26 mouse cellular contexts compared by ENCODE assay signal in genomic region chr3:29176991-29177390, GRCm38 (mm10).
DNase-seq lines count a peak whose midpoint lies in the region; ATAC-seq and TF ChIP-seq lines count a peak whose summit lies in the region.
"Had no signal": no experiment of that assay in that cellular context is flagged by ENCODE, and none has a peak within 500 bp of the region (broad histone marks: within the 10 kb centered on the region; RNA-seq: fewer than 3 reads in every experiment).

No protein-coding gene starts in this region.

- H3K27ac ChIP-seq in liver, adult 2 months (replicated peaks; ENCODE audit: insufficient read depth, low read depth, low read length): no peak overlapping the region
- H3K27ac ChIP-seq in liver, embryonic 12.5 days: no peak overlapping the region
- H3K27ac ChIP-seq in lung, embryonic 16.5 days (ENCODE audit: low read length): 0 out of 2 replicates have a peak overlapping the region, but pooled peaks have one; percentile 43
- H3K27ac ChIP-seq in forebrain, embryonic 14.5 days (ENCODE audit: low read depth, low read length): no peak overlapping the region
- H3K27ac ChIP-seq: embryonic facial prominence, embryonic 12.5 days; embryonic facial prominence, embryonic 15.5 days; forebrain, embryonic 15.5 days; heart, embryonic 10.5 days; heart, embryonic 13.5 days; hindbrain, embryonic 14.5 days; hindbrain, postnatal 0 days had no signal

- ATAC-seq in liver, embryonic 12.5 days: no peak
- peak; percentile 98 for ATAC-seq in lung, embryonic 16.5 days (ENCODE audit: low read depth)
- ATAC-seq in forebrain, embryonic 14.5 days: no peak
- ATAC-seq: forebrain, embryonic 15.5 days; hindbrain, postnatal 0 days; Patski had no signal

- no peak overlapping the region for H3K4me2 ChIP-seq in liver, embryonic 12.5 days
- no peak overlapping the region for H3K4me2 ChIP-seq in lung, embryonic 16.5 days (ENCODE audit: low read depth, low read length)
- no peak overlapping the region for H3K4me2 ChIP-seq in forebrain, embryonic 14.5 days (ENCODE audit: low read length)
- H3K4me2 ChIP-seq: embryonic facial prominence, embryonic 12.5 days; embryonic facial prominence, embryonic 15.5 days; forebrain, embryonic 15.5 days; heart, embryonic 13.5 days; hindbrain, embryonic 14.5 days had no signal

- no peak for TF ChIP-seq CTCF in liver, adult 2 months (IDR thresholded peaks at IDR 0.05; ENCODE audit: low read depth, low read length)
- no peak for TF ChIP-seq CTCF in lung, adult 2 months (IDR thresholded peaks at IDR 0.05; ENCODE audit: insufficient read depth, low read length)

- H3K4me3 ChIP-seq in liver, adult 2 months (ENCODE audit: insufficient read depth, low read depth, low read length): no peak overlapping the region
- H3K4me3 ChIP-seq in liver, embryonic 12.5 days: no peak overlapping the region
- H3K4me3 ChIP-seq in lung, embryonic 16.5 days (ENCODE audit: low read length): no peak overlapping the region
- no peak overlapping the region for H3K4me3 ChIP-seq in lung, adult 2 months (replicated peaks; ENCODE audit: extremely low read depth, low read depth, low read length)
- H3K4me3 ChIP-seq in forebrain, embryonic 14.5 days (ENCODE audit: low read depth, low read length): no peak overlapping the region
- H3K4me3 ChIP-seq: embryonic facial prominence, embryonic 12.5 days; embryonic facial prominence, embryonic 15.5 days; forebrain, embryonic 15.5 days; heart, embryonic 10.5 days; heart, embryonic 13.5 days had no signal

- no peaks in the 10 kb centered on the region for H3K36me3 ChIP-seq in liver, adult 2 months (ENCODE audit: control insufficient read depth, insufficient read depth, low read length)
- no peaks in the 10 kb centered on the region for H3K36me3 ChIP-seq in liver, embryonic 12.5 days
- H3K36me3 ChIP-seq in lung, embryonic 16.5 days (ENCODE audit: control insufficient read depth, insufficient read depth, low read length): no peaks in the 10 kb centered on the region
- H3K36me3 ChIP-seq in forebrain, embryonic 14.5 days (ENCODE audit: control insufficient read depth, insufficient read depth, low read length): no peaks in the 10 kb centered on the region
- H3K36me3 ChIP-seq: embryonic facial prominence, embryonic 12.5 days; embryonic facial prominence, embryonic 15.5 days; forebrain, embryonic 15.5 days; G1E; heart, embryonic 10.5 days; heart, embryonic 13.5 days had no signal

- no peaks in the 10 kb centered on the region for H3K9me3 ChIP-seq in liver, embryonic 12.5 days (replicated peaks)
- no peaks in the 10 kb centered on the region for H3K9me3 ChIP-seq in lung, embryonic 16.5 days (ENCODE audit: control insufficient read depth, low read length)
- no peaks in the 10 kb centered on the region for H3K9me3 ChIP-seq in forebrain, embryonic 14.5 days (replicated peaks; ENCODE audit: control insufficient read depth, low read length)
- H3K9me3 ChIP-seq: embryonic facial prominence, embryonic 12.5 days; embryonic facial prominence, embryonic 15.5 days; forebrain, embryonic 15.5 days; G1E; heart, embryonic 10.5 days; heart, embryonic 13.5 days had no signal

- no peaks in the 10 kb centered on the region for H3K4me1 ChIP-seq in liver, adult 2 months (ENCODE audit: control insufficient read depth, insufficient read depth, low read length)
- H3K4me1 ChIP-seq in liver, embryonic 12.5 days: no peaks in the 10 kb centered on the region
- peaks cover 5% of the 10 kb centered on the region; the same call in 1 of the 2 replicates for H3K4me1 ChIP-seq in lung, embryonic 16.5 days (replicated peaks; ENCODE audit: control insufficient read depth, insufficient read depth, low read length)
- no peaks in the 10 kb centered on the region for H3K4me1 ChIP-seq in lung, adult 2 months (ENCODE audit: control insufficient read depth, insufficient read depth, low read length)
- no peaks in the 10 kb centered on the region for H3K4me1 ChIP-seq in forebrain, embryonic 14.5 days (ENCODE audit: control insufficient read depth, insufficient read depth, low read length)
- H3K4me1 ChIP-seq: embryonic facial prominence, embryonic 15.5 days; heart, embryonic 10.5 days; heart, embryonic 13.5 days had no signal

- no peaks in the 10 kb centered on the region for H3K79me2 ChIP-seq in liver, adult 2 months (ENCODE audit: control insufficient read depth, insufficient read depth, low read length)

- H3K27me3 ChIP-seq in liver, adult 2 months (ENCODE audit: control insufficient read depth, insufficient read depth, low read length): no peaks in the 10 kb centered on the region
- H3K27me3 ChIP-seq in liver, embryonic 12.5 days (replicated peaks): no peaks in the 10 kb centered on the region
- no peaks in the 10 kb centered on the region for H3K27me3 ChIP-seq in lung, embryonic 16.5 days (ENCODE audit: control insufficient read depth, insufficient read depth, low read depth, low read length)
- H3K27me3 ChIP-seq in forebrain, embryonic 14.5 days (replicated peaks; ENCODE audit: control insufficient read depth, insufficient read depth, low read length): no peaks in the 10 kb centered on the region
- H3K27me3 ChIP-seq: CH12.LX; embryonic facial prominence, embryonic 12.5 days; embryonic facial prominence, embryonic 15.5 days; forebrain, embryonic 15.5 days; heart, embryonic 13.5 days had no signal

- peak; percentile 10 for DNase-seq in liver, adult 2 months (ENCODE audit: extremely low read depth, low read depth, low spot score)
- DNase-seq in lung, adult 2 months: no peak
- peak; percentile 1 for DNase-seq in lung, postnatal 25 days (ENCODE audit: low spot score)
- no peak for DNase-seq in forebrain, embryonic 14.5 days (ENCODE audit: low spot score)
- DNase-seq: adrenal gland, postnatal 10 days; B cell, adult 2 months; cerebellum, adult 11 months; cerebellum, adult 2 months; cerebellum, adult 9-11 months; cerebellum, postnatal 25 days; gastrocnemius, postnatal 25 days; heart, adult 18-20 months; heart, postnatal 14 days; heart, postnatal 4 days had no signal

- TF ChIP-seq POLR2A in liver, adult 2 months (IDR thresholded peaks at IDR 0.05; ENCODE audit: extremely low read depth, insufficient read depth, low read length): no peak
- TF ChIP-seq POLR2A in lung, adult 2 months (IDR thresholded peaks at IDR 0.05; ENCODE audit: borderline replicate concordance, extremely low read depth, low read depth, low read length): no peak

- H3K9ac ChIP-seq in liver, adult 2 months (ENCODE audit: low read depth, low read length): no peak overlapping the region
- H3K9ac ChIP-seq in liver, embryonic 12.5 days: no peak overlapping the region
- H3K9ac ChIP-seq in lung, embryonic 16.5 days (ENCODE audit: low read length): no peak overlapping the region
- H3K9ac ChIP-seq in forebrain, embryonic 14.5 days (ENCODE audit: low read length): no peak overlapping the region
- H3K9ac ChIP-seq: embryonic facial prominence, embryonic 12.5 days; embryonic facial prominence, embryonic 15.5 days; forebrain, embryonic 15.5 days; heart, embryonic 13.5 days; hindbrain, embryonic 14.5 days had no signal

Comparison
In these comparisons a context has a peak if more than half of its experiments do, and no peak if none do; other contexts are left out.
1. DNase-seq: peak in liver, adult 2 months (single experiment) and lung, postnatal 25 days (single experiment); none in lung, adult 2 months (single experiment) and forebrain, embryonic 14.5 days (single experiment).